Mouse (Mus musculus): Measurements from ENCODE around the gene Bhlhe40.

DNA sequence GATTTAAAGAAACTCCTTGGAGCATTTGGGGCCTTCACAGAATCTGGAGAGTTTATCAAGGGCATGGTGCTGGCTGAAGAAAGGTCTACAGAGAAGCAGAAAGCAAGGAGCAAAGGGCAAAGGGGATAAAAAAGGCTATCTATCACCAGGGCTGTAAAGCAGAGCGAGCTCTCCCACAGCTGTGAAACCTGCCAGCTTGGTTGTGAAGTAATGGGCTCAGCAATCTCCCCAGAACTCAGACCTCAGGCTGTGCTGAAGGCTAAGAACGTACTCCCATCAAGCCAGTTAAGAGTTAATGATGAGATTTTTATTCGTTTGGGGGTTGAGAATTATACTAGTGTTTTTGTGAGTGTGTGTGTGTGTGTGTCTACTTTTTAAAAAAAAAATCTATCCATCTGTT, 13.3 kb upstream of the Bhlhe40 start:
- TF ChIP-seq CTCF (IDR thresholded peaks at IDR 0.05; ENCODE audit: low read depth, low read length) (no peak), GATA1 (IDR thresholded peaks at IDR 0.05; ENCODE audit: borderline replicate concordance, low read length) (no peak)

All from G1E (cell line).